Mouse (Mus musculus): ENCODE measurements around the gene Pprc1. TPM values are rescaled to one million over a fixed set of nuclear protein-coding genes. Genes with fewer than 3 reads are reported as not detected.
A peak's percentile ranks its signal among the peaks of the same experiment; 100 is the strongest.

Pprc1 gene
- polyA plus RNA-seq, 1 experiment from 2014 or later: 37.9 TPM

DNA sequence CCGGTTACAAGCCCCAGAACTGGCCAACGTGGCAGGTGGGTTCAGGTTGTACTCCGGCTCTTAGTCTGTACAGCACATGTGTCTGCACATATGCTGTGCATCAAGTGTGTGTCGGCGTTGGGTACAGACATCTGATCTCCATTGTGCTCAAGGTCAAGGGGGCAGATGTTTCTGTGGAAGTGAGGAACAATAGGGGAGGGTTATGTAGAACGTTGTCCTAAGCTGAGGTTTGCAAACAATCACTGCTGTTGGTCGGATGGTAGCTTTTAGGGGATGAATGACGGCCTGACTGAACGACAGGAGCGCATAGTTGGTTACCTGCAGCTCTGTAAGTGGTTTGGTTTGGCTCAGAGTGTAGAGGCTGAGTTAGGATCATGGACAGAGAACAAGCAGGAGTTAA, 23.4 kb downstream of the Pprc1 start:
- Histone ChIP-seq H3K36me3 (peaks cover 91% of the 10 kb centered on the region), H3K4me1 (no peaks in the 10 kb centered on the region), H3K4me2 (replicated peaks) (no peak overlapping the region), H3K9me3 (no peaks in the 10 kb centered on the region), H3K27me3 (no peaks in the 10 kb centered on the region), H3K4me3 (no peak overlapping the region), H3K9ac (no peak overlapping the region), H3K27ac (no peak overlapping the region)
- no peak for ATAC-seq (ENCODE audit: insufficient number of reproducible peaks, insufficient read depth, low FRiP score, low TSS enrichment)
- WGBS: 66% methylated on average over 10 of the region's 10 CpGs

GRCm38 (mm10) chr19:46073285-46073684, 28.6 kb downstream of the Pprc1 start:
- Histone ChIP-seq H3K4me1 (peaks cover 16% of the 10 kb centered on the region), H3K27me3 (no peaks in the 10 kb centered on the region), H3K4me3 (no peak overlapping the region), H3K4me2 (replicated peaks) (no peak overlapping the region), H3K9ac (no peak overlapping the region), H3K9me3 (no peaks in the 10 kb centered on the region), H3K36me3 (peaks cover 50% of the 10 kb centered on the region), H3K27ac (no peak overlapping the region)
- WGBS: 84% methylated on average over 7 of the region's 7 CpGs
- ATAC-seq (ENCODE audit: insufficient number of reproducible peaks, insufficient read depth, low FRiP score, low TSS enrichment): no peak

DNA sequence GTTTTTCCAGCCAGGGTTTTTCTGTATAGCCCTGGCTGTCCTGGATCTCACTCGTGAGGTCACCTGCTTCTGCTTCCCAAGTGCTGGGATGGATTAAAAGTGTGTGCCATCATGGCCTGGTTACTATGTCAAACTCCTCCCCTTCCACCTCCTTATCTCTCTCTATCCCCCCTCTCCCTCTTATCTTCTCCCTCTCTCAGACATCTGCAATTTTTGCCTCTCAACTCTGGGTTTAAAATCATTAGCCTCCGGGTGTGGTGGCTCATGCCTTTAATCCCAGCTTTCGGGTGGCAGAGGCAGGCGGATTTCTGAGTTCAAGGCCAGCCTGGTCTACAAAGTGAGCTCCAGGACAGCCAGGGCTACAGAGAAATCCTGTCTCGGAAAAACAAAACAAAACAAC, 29.6 kb downstream of the Pprc1 start:
- peaks cover 16% of the 10 kb centered on the region for H3K4me1 ChIP-seq
- WGBS: 94% methylated on average over 5 of the region's 5 CpGs
- no peak overlapping the region for H3K9ac ChIP-seq
- no peaks in the 10 kb centered on the region for H3K27me3 ChIP-seq
- no peak overlapping the region for H3K27ac ChIP-seq
- no peaks in the 10 kb centered on the region for H3K9me3 ChIP-seq
- H3K36me3 ChIP-seq: peaks cover 48% of the 10 kb centered on the region
- no peak overlapping the region for H3K4me2 ChIP-seq (replicated peaks)
- H3K4me3 ChIP-seq: no peak overlapping the region
- no peak for ATAC-seq (ENCODE audit: insufficient number of reproducible peaks, insufficient read depth, low FRiP score, low TSS enrichment)

DNA sequence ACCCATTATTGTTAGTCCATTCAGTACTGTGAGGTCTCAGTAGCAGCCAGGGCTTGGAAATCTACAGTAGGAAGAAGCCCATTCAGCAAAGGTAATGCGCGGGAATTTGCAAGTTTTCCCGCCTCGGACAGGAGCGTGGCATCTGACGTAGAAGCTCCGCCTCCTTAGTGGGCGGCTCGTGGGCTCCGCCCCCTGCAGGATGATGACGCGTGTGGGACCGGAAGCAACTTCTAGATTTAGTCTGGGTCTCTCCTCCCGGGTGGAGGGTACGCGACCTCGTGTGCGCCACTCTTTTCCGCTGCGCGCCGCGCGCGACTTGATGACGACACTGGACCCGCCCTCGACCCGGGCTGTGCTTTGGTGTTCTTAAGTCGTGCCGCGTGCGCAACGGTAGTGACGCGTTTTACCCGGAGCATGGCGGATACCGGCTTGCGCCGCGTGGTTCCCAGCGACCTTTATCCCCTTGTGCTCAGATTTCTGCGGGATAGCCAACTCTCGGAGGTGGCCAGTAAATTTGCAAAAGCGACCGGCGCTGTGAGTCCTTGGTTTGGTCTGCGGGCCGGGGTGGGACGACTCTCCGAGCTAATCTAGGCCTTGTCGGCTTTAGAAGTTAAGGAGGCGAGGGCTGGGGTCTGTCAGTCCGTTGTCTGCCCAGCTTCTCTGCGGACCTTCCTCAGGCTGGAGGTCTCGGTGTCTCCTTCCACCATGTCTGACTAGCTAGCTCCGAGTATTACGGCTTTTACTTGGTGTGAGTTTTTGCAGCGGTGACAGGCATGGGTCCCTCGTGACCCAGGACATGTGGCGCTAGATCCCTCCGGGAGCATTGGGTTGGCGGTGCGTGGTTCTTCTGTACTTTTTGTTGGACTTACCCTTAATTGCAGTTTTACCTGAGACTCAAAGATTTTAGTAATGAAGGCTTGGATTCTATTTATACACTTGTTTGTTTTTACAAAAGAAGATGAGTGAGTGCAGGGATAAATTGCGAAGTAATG, 31.2 kb downstream of the Pprc1 start, which contains the start of gene Nolc1:
TSS of gene Nolc1 (plus strand) at position 248 of the 992 bp plus-strand sequence.
- H3K4me2 ChIP-seq (replicated peaks): peak within 1 kb of the TSS; percentile 78
- H3K9ac ChIP-seq: peak within 1 kb of the TSS; percentile 76
- H3K4me1 ChIP-seq: peaks cover 16% of the 10 kb centered on the region
- no peaks in the 10 kb centered on the region for H3K9me3 ChIP-seq
- no peaks in the 10 kb centered on the region for H3K27me3 ChIP-seq
- peak within 1 kb of the TSS; percentile 91 for H3K4me3 ChIP-seq
- H3K27ac ChIP-seq: peak within 1 kb of the TSS; percentile 73
- peaks cover 52% of the 10 kb centered on the region for H3K36me3 ChIP-seq
- peak; percentile 91 for ATAC-seq (ENCODE audit: insufficient number of reproducible peaks, insufficient read depth, low FRiP score, low TSS enrichment)
- under 1% methylated on average over 66 of the region's 66 CpGs for WGBS

GRCm38 (mm10) chr19:46078535-46078934, 33.8 kb downstream of the Pprc1 start:
- no peak overlapping the region for H3K4me3 ChIP-seq
- no peak for ATAC-seq (ENCODE audit: insufficient number of reproducible peaks, insufficient read depth, low FRiP score, low TSS enrichment)
- H3K9me3 ChIP-seq: no peaks in the 10 kb centered on the region
- no peak overlapping the region for H3K9ac ChIP-seq
- WGBS: 59% methylated on average over 3 of the region's 3 CpGs
- no peaks in the 10 kb centered on the region for H3K27me3 ChIP-seq
- H3K27ac ChIP-seq: no peak overlapping the region
- peaks cover 54% of the 10 kb centered on the region for H3K36me3 ChIP-seq
- H3K4me1 ChIP-seq: peaks cover 16% of the 10 kb centered on the region
- H3K4me2 ChIP-seq (replicated peaks): no peak overlapping the region

DNA sequence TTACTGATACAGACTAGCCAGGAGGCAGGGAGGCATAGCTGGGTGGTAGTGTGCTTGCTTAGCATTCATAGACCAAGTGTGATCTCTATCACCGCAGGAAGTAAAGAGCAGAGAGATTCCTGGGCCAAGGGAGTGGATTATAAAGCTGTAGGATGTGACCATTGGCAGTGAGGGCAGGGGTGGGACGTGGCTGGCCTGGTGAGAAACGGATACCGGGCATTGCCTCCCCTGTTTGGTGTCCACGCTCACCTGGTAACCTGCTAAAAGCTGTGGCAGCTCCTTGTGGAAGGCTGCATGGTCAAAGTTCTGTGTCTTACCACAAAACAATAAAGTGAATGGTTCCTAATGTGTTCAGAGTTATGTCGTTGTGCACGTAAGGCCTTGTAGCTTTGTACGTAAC, 40.5 kb downstream of the Pprc1 start:
- Histone ChIP-seq H3K4me2 (replicated peaks) (no peak overlapping the region), H3K36me3 (peaks cover 59% of the 10 kb centered on the region), H3K4me1 (no peaks in the 10 kb centered on the region), H3K27me3 (no peaks in the 10 kb centered on the region), H3K9me3 (no peaks in the 10 kb centered on the region), H3K9ac (no peak overlapping the region), H3K27ac (no peak overlapping the region), H3K4me3 (no peak overlapping the region)
- 95% methylated on average over 8 of the region's 8 CpGs for WGBS
- no peak for ATAC-seq (ENCODE audit: insufficient number of reproducible peaks, insufficient read depth, low FRiP score, low TSS enrichment)

GRCm38 (mm10) chr19:46086337-46086736, 41.7 kb downstream of the Pprc1 start:
- no peak overlapping the region for H3K9ac ChIP-seq
- no peak overlapping the region for H3K27ac ChIP-seq
- 58% methylated on average over 3 of the region's 3 CpGs for WGBS
- peaks cover 47% of the 10 kb centered on the region for H3K36me3 ChIP-seq
- no peak for ATAC-seq (ENCODE audit: insufficient number of reproducible peaks, insufficient read depth, low FRiP score, low TSS enrichment)
- H3K9me3 ChIP-seq: no peaks in the 10 kb centered on the region
- H3K4me1 ChIP-seq: no peaks in the 10 kb centered on the region
- no peaks in the 10 kb centered on the region for H3K27me3 ChIP-seq
- no peak overlapping the region for H3K4me2 ChIP-seq (replicated peaks)
- H3K4me3 ChIP-seq: no peak overlapping the region

DNA sequence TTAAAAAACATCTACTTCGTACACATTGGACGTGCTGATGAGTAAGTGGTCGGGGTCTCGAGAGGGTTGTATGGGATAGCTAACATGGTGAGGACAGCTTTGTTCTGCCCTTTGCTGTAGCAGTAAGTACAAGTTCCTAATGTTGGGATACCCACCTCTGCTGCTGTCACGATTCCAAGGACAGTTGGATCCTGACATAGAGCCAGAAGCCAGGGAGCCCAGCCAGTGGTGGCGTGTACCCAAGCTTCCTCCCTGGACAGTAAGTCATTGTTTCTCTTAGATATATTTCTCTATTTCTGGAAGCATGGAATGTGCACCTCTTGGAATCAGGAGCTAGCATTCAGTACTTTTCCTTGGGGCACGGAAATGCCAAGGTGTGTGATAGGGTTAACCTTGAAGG, 43.2 kb downstream of the Pprc1 start:
- Histone ChIP-seq H3K27ac (no peak overlapping the region), H3K4me2 (replicated peaks) (no peak overlapping the region), H3K4me1 (no peaks in the 10 kb centered on the region), H3K4me3 (no peak overlapping the region), H3K27me3 (no peaks in the 10 kb centered on the region), H3K9ac (no peak overlapping the region), H3K36me3 (peaks cover 32% of the 10 kb centered on the region), H3K9me3 (no peaks in the 10 kb centered on the region)
- no peak for ATAC-seq (ENCODE audit: insufficient number of reproducible peaks, insufficient read depth, low FRiP score, low TSS enrichment)
- WGBS: 84% methylated on average over 7 of the region's 7 CpGs

GRCm38 (mm10) chr19:46091641-46092040, 47.0 kb downstream of the Pprc1 start:
- Histone ChIP-seq H3K9ac (no peak overlapping the region), H3K4me2 (replicated peaks) (no peak overlapping the region), H3K27ac (no peak overlapping the region), H3K4me1 (no peaks in the 10 kb centered on the region), H3K27me3 (no peaks in the 10 kb centered on the region), H3K9me3 (no peaks in the 10 kb centered on the region), H3K4me3 (no peak overlapping the region), H3K36me3 (no peaks in the 10 kb centered on the region)
- WGBS: 85% methylated on average over 4 of the region's 4 CpGs
- no peak for ATAC-seq (ENCODE audit: insufficient number of reproducible peaks, insufficient read depth, low FRiP score, low TSS enrichment)

GRCm38 (mm10) chr19:46094144-46094543, 49.5 kb downstream of the Pprc1 start:
- 92% methylated on average over 2 of the region's 2 CpGs for WGBS
- no peak for ATAC-seq (ENCODE audit: insufficient number of reproducible peaks, insufficient read depth, low FRiP score, low TSS enrichment)
- no peak overlapping the region for H3K4me3 ChIP-seq

GRCm38 (mm10) chr19:46095291-46095690, 50.6 kb downstream of the Pprc1 start:
- whole genome bisulfite sequencing: 83% methylated on average over 4 of the region's 4 CpGs
- no peak for ATAC-seq (ENCODE audit: insufficient number of reproducible peaks, insufficient read depth, low FRiP score, low TSS enrichment)
- Histone ChIP-seq H3K4me1 (no peaks in the 10 kb centered on the region), H3K9ac (no peak overlapping the region), H3K27me3 (no peaks in the 10 kb centered on the region), H3K9me3 (no peaks in the 10 kb centered on the region), H3K27ac (no peak overlapping the region), H3K36me3 (no peaks in the 10 kb centered on the region), H3K4me3 (no peak overlapping the region), H3K4me2 (replicated peaks) (no peak overlapping the region)

More at GRCm38 (mm10) chr19:46094144-46094543, 49.5 kb downstream of the Pprc1 start:
- Histone ChIP-seq H3K27me3 (no peaks in the 10 kb centered on the region), H3K36me3 (no peaks in the 10 kb centered on the region), H3K4me2 (replicated peaks) (no peak overlapping the region), H3K4me1 (no peaks in the 10 kb centered on the region), H3K9me3 (no peaks in the 10 kb centered on the region), H3K27ac (no peak overlapping the region), H3K9ac (no peak overlapping the region)

GRCm38 (mm10) chr19:46096396-46096795, 51.7 kb downstream of the Pprc1 start:
- H3K27ac ChIP-seq: no peak overlapping the region
- no peaks in the 10 kb centered on the region for H3K9me3 ChIP-seq
- no peak overlapping the region for H3K4me3 ChIP-seq
- 89% methylated on average over 5 of the region's 5 CpGs for WGBS
- no peaks in the 10 kb centered on the region for H3K4me1 ChIP-seq
- H3K36me3 ChIP-seq: no peaks in the 10 kb centered on the region
- no peak for ATAC-seq (ENCODE audit: insufficient number of reproducible peaks, insufficient read depth, low FRiP score, low TSS enrichment)
- no peak overlapping the region for H3K9ac ChIP-seq
- H3K4me2 ChIP-seq (replicated peaks): no peak overlapping the region
- H3K27me3 ChIP-seq: no peaks in the 10 kb centered on the region

All from embryonic facial prominence, embryonic 12.5 days (tissue).